Comparison of ENCODE assay signal across 1 mouse cellular context in genomic region chr1:88652682-88653081, GRCm38 (mm10).
TF ChIP-seq lines count a peak whose summit lies in the region.

No protein-coding gene starts in this region.

TF ChIP-seq in CH12.LX, 34 proteins besides CTCF, POLR2A, EP300 and RAD21 (continued from another document):
- TF ChIP-seq HCFC1 (IDR thresholded peaks at IDR 0.05; ENCODE audit: low read depth, low read length) (no peak), KAT2A (IDR thresholded peaks at IDR 0.05; ENCODE audit: insufficient replicate concordance, low read length) (no peak)
